Mouse (Mus musculus): Measurements from ENCODE around the gene Gcgr. TPM values are rescaled to one million over a fixed set of nuclear protein-coding genes. Genes with fewer than 3 reads are reported as not detected.

The Gcgr gene
- polyA plus RNA-seq, 1 experiment from 2014 or later = 3.5 TPM

- Histone ChIP-seq H3K4me3 (ENCODE audit: low read depth, low read length) (peak overlapping the region; percentile 93), H3K4me1 (replicated peaks; ENCODE audit: control insufficient read depth, insufficient read depth) (peaks cover 14% of the 10 kb centered on the region), H3K9ac (ENCODE audit: low read length) (peak overlapping the region; percentile 82), H3K27me3 (ENCODE audit: control insufficient read depth, insufficient read depth, low read length) (no peaks in the 10 kb centered on the region), H3K36me3 (ENCODE audit: control insufficient read depth, insufficient read depth, low read length) (peaks cover 18% of the 10 kb centered on the region), H3K27ac (replicated peaks) (peak overlapping the region; percentile 92; the same call in 1 of the 2 replicates), H3K4me2 (replicated peaks; ENCODE audit: low read depth) (peak overlapping the region; percentile 91), H3K9me3 (ENCODE audit: control insufficient read depth, low read length) (no peaks in the 10 kb centered on the region)
- no peak for ATAC-seq (ENCODE audit: low FRiP score, low TSS enrichment)
- DNase-seq (ENCODE audit: low spot score) = peak; percentile 46
- 39% methylated on average over 3 of the region's 3 CpGs for WGBS
- TF ChIP-seq EP300 (optimal IDR thresholded peaks at IDR 0.05) (no peak), CTCF (IDR thresholded peaks at IDR 0.05; ENCODE audit: low read depth) (no peak)
Measured at GRCm38 (mm10) chr11:120493351-120493750, 37.1 kb upstream of the Gcgr start.

DNA sequence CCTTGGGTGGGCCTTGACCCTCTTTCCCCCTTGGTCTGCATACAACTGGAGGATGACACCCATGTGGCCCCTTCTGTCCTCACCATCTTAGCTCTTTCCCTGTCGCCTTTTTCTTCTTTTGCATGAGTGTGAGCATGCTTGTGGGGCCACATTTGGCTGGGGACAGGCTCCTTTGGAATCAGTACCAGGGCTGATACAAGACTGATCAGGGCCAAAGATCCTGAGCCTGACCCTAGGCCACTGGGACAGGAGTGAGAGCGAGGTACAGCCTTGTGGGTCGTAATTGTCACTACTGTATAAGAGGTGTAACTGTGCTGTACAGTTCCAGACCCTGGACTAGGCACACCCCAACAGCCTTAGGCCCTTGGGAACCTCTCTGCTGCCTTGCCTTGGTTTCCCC lies 36.6 kb upstream of the Gcgr start:
- H3K9ac ChIP-seq (ENCODE audit: low read length) = no peak overlapping the region
- 76% methylated on average over 3 of the region's 3 CpGs for WGBS
- H3K27me3 ChIP-seq (ENCODE audit: control insufficient read depth, insufficient read depth, low read length) = no peaks in the 10 kb centered on the region
- DNase-seq (ENCODE audit: low spot score) (no peak), ATAC-seq (ENCODE audit: low FRiP score, low TSS enrichment) (no peak)
- peaks cover 14% of the 10 kb centered on the region for H3K4me1 ChIP-seq (replicated peaks; ENCODE audit: control insufficient read depth, insufficient read depth)
- H3K4me2 ChIP-seq (replicated peaks; ENCODE audit: low read depth) = peak overlapping the region; percentile 91; the same call in 1 of the 2 replicates
- H3K27ac ChIP-seq (replicated peaks) = no peak overlapping the region
- no peak for TF ChIP-seq EP300 (optimal IDR thresholded peaks at IDR 0.05)
- no peak for TF ChIP-seq CTCF (IDR thresholded peaks at IDR 0.05; ENCODE audit: low read depth)
- H3K9me3 ChIP-seq (ENCODE audit: control insufficient read depth, low read length) = no peaks in the 10 kb centered on the region
- peaks cover 16% of the 10 kb centered on the region for H3K36me3 ChIP-seq (ENCODE audit: control insufficient read depth, insufficient read depth, low read length)
- H3K4me3 ChIP-seq (ENCODE audit: low read depth, low read length) = no peak overlapping the region

DNA sequence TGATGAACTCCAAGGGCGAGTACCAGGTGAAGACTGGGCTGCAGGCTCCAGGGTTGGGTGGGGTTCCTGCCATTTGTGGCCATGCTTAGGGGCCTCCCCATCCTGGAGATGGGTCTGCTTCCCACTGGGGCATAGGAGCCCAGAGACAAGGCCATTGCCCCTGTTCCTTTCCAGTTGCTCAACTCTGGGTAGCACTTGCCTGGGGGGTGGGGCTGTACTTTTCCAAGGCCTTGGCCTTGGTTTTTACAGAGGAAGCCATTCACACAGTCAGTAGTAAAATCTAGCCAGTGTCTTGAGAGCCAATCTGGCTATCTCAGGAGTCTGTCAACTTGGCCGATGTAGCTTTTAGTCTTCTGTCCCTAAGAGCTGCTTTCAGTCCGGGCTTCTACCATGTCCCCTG lies 33.1 kb upstream of the Gcgr start:
- Histone ChIP-seq H3K4me3 (ENCODE audit: low read depth, low read length) (no peak overlapping the region), H3K27me3 (ENCODE audit: control insufficient read depth, insufficient read depth, low read length) (no peaks in the 10 kb centered on the region), H3K4me1 (replicated peaks; ENCODE audit: control insufficient read depth, insufficient read depth) (peaks cover 5% of the 10 kb centered on the region; the same call in 1 of the 2 replicates), H3K27ac (replicated peaks) (no peak overlapping the region), H3K36me3 (ENCODE audit: control insufficient read depth, insufficient read depth, low read length) (peaks cover 16% of the 10 kb centered on the region), H3K9me3 (ENCODE audit: control insufficient read depth, low read length) (no peaks in the 10 kb centered on the region), H3K4me2 (replicated peaks; ENCODE audit: low read depth) (no peak overlapping the region), H3K9ac (ENCODE audit: low read length) (no peak overlapping the region)
- ATAC-seq (ENCODE audit: low FRiP score, low TSS enrichment) (no peak), DNase-seq (ENCODE audit: low spot score) (no peak)
- TF ChIP-seq EP300 (optimal IDR thresholded peaks at IDR 0.05) (no peak), CTCF (IDR thresholded peaks at IDR 0.05; ENCODE audit: low read depth) (no peak)
- WGBS = 97% methylated on average over 3 of the region's 3 CpGs

DNA sequence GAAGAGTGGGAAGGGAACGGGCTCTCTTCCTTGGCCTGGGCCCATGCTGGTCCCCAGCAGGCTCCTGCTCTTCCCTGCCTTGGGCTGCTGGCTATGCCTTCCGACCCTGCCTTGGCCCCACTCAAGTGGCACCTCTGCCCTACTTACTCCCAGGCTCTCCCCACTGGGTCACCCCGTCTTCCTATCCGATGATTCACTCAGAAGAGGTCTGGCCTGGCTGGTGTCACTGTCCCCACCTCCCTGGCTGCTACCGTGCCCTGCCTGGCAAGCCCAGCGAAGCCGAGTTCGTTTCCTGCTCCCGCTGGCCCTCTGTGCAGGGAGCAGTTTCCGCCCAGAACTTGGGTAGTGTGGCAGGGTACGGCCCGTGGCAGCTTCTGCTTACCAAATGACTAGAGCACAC lies 32.3 kb upstream of the Gcgr start:
- TF ChIP-seq EP300 (optimal IDR thresholded peaks at IDR 0.05) (no peak), CTCF (IDR thresholded peaks at IDR 0.05; ENCODE audit: low read depth) (no peak)
- H3K27me3 ChIP-seq (ENCODE audit: control insufficient read depth, insufficient read depth, low read length) = no peaks in the 10 kb centered on the region
- H3K4me1 ChIP-seq (replicated peaks; ENCODE audit: control insufficient read depth, insufficient read depth) = 0 out of 2 replicates have a peak, but pooled peaks cover 2% of the 10 kb centered on the region
- DNase-seq (ENCODE audit: low spot score) (peak; percentile 56), ATAC-seq (ENCODE audit: low FRiP score, low TSS enrichment) (peak; percentile 36)
- 85% methylated on average over 12 of the region's 12 CpGs for WGBS
- H3K4me3 ChIP-seq (ENCODE audit: low read depth, low read length) = no peak overlapping the region
- H3K27ac ChIP-seq (replicated peaks) = peak overlapping the region; percentile 49; the same call in 1 of the 2 replicates
- peaks cover 16% of the 10 kb centered on the region for H3K36me3 ChIP-seq (ENCODE audit: control insufficient read depth, insufficient read depth, low read length)
- H3K9ac ChIP-seq (ENCODE audit: low read length) = no peak overlapping the region
- no peak overlapping the region for H3K4me2 ChIP-seq (replicated peaks; ENCODE audit: low read depth)
- no peaks in the 10 kb centered on the region for H3K9me3 ChIP-seq (ENCODE audit: control insufficient read depth, low read length)

- no peak for ATAC-seq (ENCODE audit: low FRiP score, low TSS enrichment)
- Histone ChIP-seq H3K4me2 (replicated peaks; ENCODE audit: low read depth) (no peak overlapping the region), H3K9me3 (ENCODE audit: control insufficient read depth, low read length) (no peaks in the 10 kb centered on the region), H3K27ac (replicated peaks) (0 out of 2 replicates have a peak overlapping the region, but pooled peaks have one; percentile 79), H3K4me1 (replicated peaks; ENCODE audit: control insufficient read depth, insufficient read depth) (no peaks in the 10 kb centered on the region), H3K36me3 (ENCODE audit: control insufficient read depth, insufficient read depth, low read length) (peaks cover 16% of the 10 kb centered on the region), H3K27me3 (ENCODE audit: control insufficient read depth, insufficient read depth, low read length) (no peaks in the 10 kb centered on the region), H3K9ac (ENCODE audit: low read length) (no peak overlapping the region), H3K4me3 (ENCODE audit: low read depth, low read length) (no peak overlapping the region)
- no peak for DNase-seq (ENCODE audit: low spot score)
- WGBS = 82% methylated on average over 5 of the region's 5 CpGs
- TF ChIP-seq EP300 (optimal IDR thresholded peaks at IDR 0.05) = no peak
- no peak for TF ChIP-seq CTCF (IDR thresholded peaks at IDR 0.05; ENCODE audit: low read depth)
Measured at GRCm38 (mm10) chr11:120498891-120499290, 31.6 kb upstream of the Gcgr start.

- Histone ChIP-seq H3K4me1 (replicated peaks; ENCODE audit: control insufficient read depth, insufficient read depth) (no peaks in the 10 kb centered on the region), H3K9me3 (ENCODE audit: control insufficient read depth, low read length) (no peaks in the 10 kb centered on the region), H3K36me3 (ENCODE audit: control insufficient read depth, insufficient read depth, low read length) (peaks cover 16% of the 10 kb centered on the region), H3K9ac (ENCODE audit: low read length) (no peak overlapping the region), H3K27me3 (ENCODE audit: control insufficient read depth, insufficient read depth, low read length) (no peaks in the 10 kb centered on the region), H3K4me3 (ENCODE audit: low read depth, low read length) (no peak overlapping the region), H3K27ac (replicated peaks) (peak overlapping the region; percentile 79), H3K4me2 (replicated peaks; ENCODE audit: low read depth) (no peak overlapping the region)
- no peak for TF ChIP-seq CTCF (IDR thresholded peaks at IDR 0.05; ENCODE audit: low read depth)
- no peak for TF ChIP-seq EP300 (optimal IDR thresholded peaks at IDR 0.05)
- DNase-seq (ENCODE audit: low spot score) (no peak), ATAC-seq (ENCODE audit: low FRiP score, low TSS enrichment) (peak; percentile 11; the same call in 1 of the 2 replicates)
- 65% methylated on average over 6 of the region's 6 CpGs for WGBS
Measured at GRCm38 (mm10) chr11:120499894-120500293, 30.6 kb upstream of the Gcgr start.
